Mouse (Mus musculus): ENCODE measurements at regions not wholly inside any gene's neighbourhood (a gene's known extent, or its start where the extent isn't known, plus 50 kb on each side); places are given as distances from the start of the nearest gene placed in this dataset.

GRCm38 (mm10) chr7:77888543-77888942, 849.3 kb downstream of the Ntrk3 start:
- Histone ChIP-seq H3K4me2 (ENCODE audit: insufficient read depth, low read depth, poor library complexity, severe bottlenecking) (no peak overlapping the region), H3K4me3 (replicated peaks in 1 of 3; ENCODE audit: low read depth in 2 of 3, low read length in 2 of 3, poor library complexity in 1 of 3) (no peak overlapping the region), H3K36me3 (replicated peaks in 1 of 2; ENCODE audit: control insufficient read depth in 1 of 2, insufficient read depth in 1 of 2, low read length in 1 of 2) (no peaks in the 10 kb centered on the region), H3K9ac (ENCODE audit: insufficient read depth, low read depth) (no peak overlapping the region), H3K9me3 (replicated peaks; ENCODE audit: low read length) (peaks cover 19% of the 10 kb centered on the region), H3K27me3 (replicated peaks) (no peaks in the 10 kb centered on the region), H3K4me1 (ENCODE audit: control insufficient read depth in 1 of 2, insufficient read depth in 2 of 2) (no peaks in the 10 kb centered on the region), H3K27ac (ENCODE audit: insufficient read depth, low read depth) (no peak overlapping the region), H3K79me2 (replicated peaks; ENCODE audit: control insufficient read depth, extremely low read depth, insufficient read depth, poor library complexity, severe bottlenecking) (no peaks in the 10 kb centered on the region)
- no peak for DNase-seq (ENCODE audit: extremely low read depth)
- in situ Hi-C loops (cut with MboI; ENCODE audit: low pct_ligation_motif_present, low pct_unique_long_range_greater_than_20kb, low sequenced_read_pairs) (no loop called here), dilution Hi-C loops (cut with MboI; ENCODE audit: extremely low pct_ligation_motif_present, extremely low pct_unique_long_range_greater_than_20kb, low sequenced_read_pairs) (no loop called here)
- no peak for TF ChIP-seq PAX5 (IDR thresholded peaks at IDR 0.05; ENCODE audit: low read length)
- no peak for TF ChIP-seq MYC (IDR thresholded peaks at IDR 0.05; ENCODE audit: low read depth, low read length)
- no peak for TF ChIP-seq MAZ (IDR thresholded peaks at IDR 0.05; ENCODE audit: low read depth, low read length)

- H3K9me3 ChIP-seq (replicated peaks; ENCODE audit: low read length), result peaks cover 20% of the 10 kb centered on the region
- in situ Hi-C loops (cut with MboI; ENCODE audit: low pct_ligation_motif_present, low pct_unique_long_range_greater_than_20kb, low sequenced_read_pairs) (no loop called here), dilution Hi-C loops (cut with MboI; ENCODE audit: extremely low pct_ligation_motif_present, extremely low pct_unique_long_range_greater_than_20kb, low sequenced_read_pairs) (no loop called here)
- no peak for DNase-seq (ENCODE audit: extremely low read depth)
- no peaks in the 10 kb centered on the region for H3K4me1 ChIP-seq (ENCODE audit: control insufficient read depth in 1 of 2, insufficient read depth in 2 of 2)
- H3K36me3 ChIP-seq (replicated peaks in 1 of 2; ENCODE audit: control insufficient read depth in 1 of 2, insufficient read depth in 1 of 2, low read length in 1 of 2), result no peaks in the 10 kb centered on the region
- H3K4me3 ChIP-seq (replicated peaks in 1 of 3; ENCODE audit: low read depth in 2 of 3, low read length in 2 of 3, poor library complexity in 1 of 3), result no peak overlapping the region
- H3K4me2 ChIP-seq (ENCODE audit: insufficient read depth, low read depth, poor library complexity, severe bottlenecking), result no peak overlapping the region
- H3K9ac ChIP-seq (ENCODE audit: insufficient read depth, low read depth), result no peak overlapping the region
- TF ChIP-seq GABPA (IDR thresholded peaks at IDR 0.05; ENCODE audit: insufficient replicate concordance, low read depth, low read length) (no peak), EP300 (IDR thresholded peaks at IDR 0.05; ENCODE audit: low read length) (no peak), MEF2A (IDR thresholded peaks at IDR 0.05; ENCODE audit: borderline replicate concordance, low read depth, low read length) (no peak), POLR2A (IDR thresholded peaks at IDR 0.05; ENCODE audit: low read depth, low read length) (no peak), NELFE (IDR thresholded peaks at IDR 0.05; ENCODE audit: low read depth, low read length) (no peak), RAD21 (IDR thresholded peaks at IDR 0.05; ENCODE audit: low read depth, low read length) (no peak), CHD2 (IDR thresholded peaks at IDR 0.05; ENCODE audit: low read length) (no peak), IRF4 (IDR thresholded peaks at IDR 0.05; ENCODE audit: low read depth, low read length) (no peak), HCFC1 (IDR thresholded peaks at IDR 0.05; ENCODE audit: low read depth, low read length) (no peak), TBP (conservative IDR thresholded peaks at IDR 0.05; ENCODE audit: low read depth, low read length) (no peak), NRF1 (IDR thresholded peaks at IDR 0.05; ENCODE audit: low read depth, low read length) (no peak), E2F4 (IDR thresholded peaks at IDR 0.05; ENCODE audit: insufficient replicate concordance, low read depth, low read length) (no peak), ZNF384 (IDR thresholded peaks at IDR 0.05; ENCODE audit: low read depth, low read length) (no peak), ZMIZ1 (IDR thresholded peaks at IDR 0.05; ENCODE audit: low read depth, low read length) (no peak), POLR2AphosphoS2 (IDR thresholded peaks at IDR 0.05; ENCODE audit: low read depth, low read length) (no peak), ZC3H11A (IDR thresholded peaks at IDR 0.05; ENCODE audit: low read depth, low read length) (no peak)
- no peaks in the 10 kb centered on the region for H3K79me2 ChIP-seq (replicated peaks; ENCODE audit: control insufficient read depth, extremely low read depth, insufficient read depth, poor library complexity, severe bottlenecking)
- H3K27ac ChIP-seq (ENCODE audit: insufficient read depth, low read depth), result no peak overlapping the region
- no peaks in the 10 kb centered on the region for H3K27me3 ChIP-seq (replicated peaks)
Observed at GRCm38 (mm10) chr7:77882605-77883354, 855.0 kb downstream of the Ntrk3 start.
